Mouse (Mus musculus) erythroblast, embryonic 14.5 days (primary cell): ENCODE results near the gene Rxfp1.

Source experiments
- GATA1 ChIP-seq: IDR thresholded peaks from 2 replicates; pipeline ENCODE4 v1.6.1; 2012; ENCODE audit warnings: low read length, inconsistent platforms, mixed read lengths
- TAL1 ChIP-seq: IDR thresholded peaks from 3 replicates; pipeline ENCODE4 v1.6.1; 2012; ENCODE audit warnings: low read length, inconsistent platforms, mixed read lengths

DNA sequence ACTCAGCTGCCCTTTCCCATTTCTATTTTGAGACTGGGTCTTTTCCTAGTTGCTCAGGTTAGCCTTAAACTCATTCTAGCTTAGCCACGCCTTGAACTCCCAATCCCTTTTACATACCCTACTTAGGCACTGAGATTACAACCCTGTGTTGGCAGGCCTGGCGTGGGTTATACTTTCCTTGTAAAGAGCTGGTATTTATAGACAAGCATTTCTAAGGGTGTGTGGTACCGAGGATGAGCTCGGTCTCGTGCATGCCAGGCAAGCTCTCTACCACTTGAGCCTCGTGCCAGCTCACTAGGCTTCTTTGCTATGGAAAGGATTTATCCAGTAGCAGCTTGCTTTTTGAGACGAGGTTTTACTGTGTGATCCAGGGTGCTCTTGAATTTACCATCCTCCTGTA lies 142.2 kb downstream of the Rxfp1 start:
- TF ChIP-seq GATA1 (no peak), TAL1 (no peak)
